Mouse (Mus musculus) CH12.LX (cell line): ENCODE data around the gene Prkag2. TPM values are rescaled to one million over a fixed set of nuclear protein-coding genes. Genes with fewer than 3 reads are reported as not detected.

ENCODE experiments used
- DNase-seq: peaks from one replicate; pipeline ENCODE4 v3.0.0-alpha.2; 2013; ENCODE audit errors: extremely low read depth
- H3K27ac ChIP-seq: 2 replicates; pipeline ENCODE4 v1.5.1; 2012; ENCODE audit warnings: low read depth, mild to moderate bottlenecking, control low read depth, moderate library complexity; ENCODE audit not compliant: insufficient read depth
- H3K27me3 ChIP-seq: replicated peaks from 2 replicates; pipeline ENCODE3; 2012; ENCODE audit warnings: inconsistent platforms
- H3K36me3 ChIP-seq, 2 experiments: replicated peaks in 1 of 2; 2 replicates each; pipeline versions ENCODE3 to v1.6.1; 2012; ENCODE audit warnings: inconsistent platforms in 1 of 2, low read length in 1 of 2, mild to moderate bottlenecking in 1 of 2, mixed read lengths in 1 of 2, moderate library complexity in 1 of 2; ENCODE audit not compliant: control insufficient read depth in 1 of 2, insufficient read depth in 1 of 2
- H3K4me1 ChIP-seq, 2 experiments: 2 replicates each; pipeline ENCODE4 v1.6.1; 2012; ENCODE audit warnings: inconsistent platforms in 1 of 2, moderate library complexity in 1 of 2; ENCODE audit not compliant: insufficient read depth in 2 of 2, control insufficient read depth in 1 of 2
- H3K4me2 ChIP-seq: 2 replicates; pipeline ENCODE4 v1.6.1; 2012; ENCODE audit warnings: low read depth, mild to moderate bottlenecking, control low read depth; ENCODE audit not compliant: poor library complexity, insufficient read depth, severe bottlenecking
- H3K4me3 ChIP-seq, 3 experiments: fragments of 150-350 bp in 1 of 3; sonication (generic) in 1 of 3; replicated peaks in 1 of 3; 2 replicates each; pipeline versions ENCODE3 to v1.5.1; 2011 to 2012; ENCODE audit warnings: low read depth in 2 of 3, low read length in 2 of 3, mild to moderate bottlenecking in 2 of 3, moderate library complexity in 2 of 3, control low read depth in 1 of 3, improper control_type of control experiment in 1 of 3, inconsistent platforms in 1 of 3, mixed read lengths in 1 of 3; ENCODE audit not compliant: poor library complexity in 1 of 3
- H3K79me2 ChIP-seq: replicated peaks from 2 replicates; pipeline ENCODE4 v1.6.1; 2012; ENCODE audit warnings: mild to moderate bottlenecking, moderate library complexity; ENCODE audit not compliant: control insufficient read depth, poor library complexity, insufficient read depth, severe bottlenecking; ENCODE audit errors: extremely low read depth
- H3K9ac ChIP-seq: 2 replicates; pipeline ENCODE4 v1.6.1; 2012; ENCODE audit warnings: low read depth, mild to moderate bottlenecking, control low read depth, moderate library complexity; ENCODE audit not compliant: insufficient read depth
- H3K9me3 ChIP-seq: replicated peaks from 2 replicates; pipeline ENCODE3; 2012; ENCODE audit warnings: low read length, inconsistent platforms, mixed read lengths
- CHD1 ChIP-seq: IDR thresholded peaks from 2 replicates; pipeline ENCODE4 v1.6.1; 2012; ENCODE audit warnings: low read depth, low read length, improper control_type of control experiment, inconsistent platforms
- CHD2 ChIP-seq: IDR thresholded peaks from 2 replicates; pipeline ENCODE4 v1.6.1; 2011; ENCODE audit warnings: low read length, improper control_type of control experiment
- CTCF ChIP-seq, 2 experiments: IDR thresholded peaks in 1 of 2; conservative IDR thresholded peaks in 1 of 2; 2 replicates each; pipeline ENCODE4 v1.5.1; 2011 to 2012; ENCODE audit warnings: low read depth in 2 of 2, low read length in 2 of 2, improper control_type of control experiment in 1 of 2, inconsistent platforms in 1 of 2, mild to moderate bottlenecking in 1 of 2, moderate library complexity in 1 of 2
- E2F4 ChIP-seq: IDR thresholded peaks from 2 replicates; pipeline ENCODE4 v1.6.1; 2011; ENCODE audit warnings: low read depth, low read length, improper control_type of control experiment; ENCODE audit not compliant: insufficient replicate concordance
- ELF1 ChIP-seq: IDR thresholded peaks from 2 replicates; pipeline ENCODE4 v1.6.1; 2014; ENCODE audit warnings: low read depth, mild to moderate bottlenecking, inconsistent platforms, low read length, improper control_type of control experiment
- GABPA ChIP-seq: IDR thresholded peaks from 2 replicates; pipeline ENCODE4 v1.6.1; 2012; ENCODE audit warnings: low read depth, low read length, improper control_type of control experiment, inconsistent platforms; ENCODE audit not compliant: insufficient replicate concordance
- HCFC1 ChIP-seq: IDR thresholded peaks from 2 replicates; pipeline ENCODE4 v1.6.1; 2012; ENCODE audit warnings: low read depth, mild to moderate bottlenecking, inconsistent platforms, low read length, improper control_type of control experiment
- IRF4 ChIP-seq: IDR thresholded peaks from 2 replicates; pipeline ENCODE4 v1.6.1; 2014; ENCODE audit warnings: low read depth, mild to moderate bottlenecking, inconsistent platforms, low read length, improper control_type of control experiment
- JUND ChIP-seq: conservative IDR thresholded peaks from 2 replicates; pipeline ENCODE4 v1.6.1; 2011; ENCODE audit warnings: low read depth, low read length, improper control_type of control experiment
- KAT2A ChIP-seq: IDR thresholded peaks from 2 replicates; pipeline ENCODE4 v1.6.1; 2012; ENCODE audit warnings: low read length, improper control_type of control experiment, inconsistent platforms; ENCODE audit not compliant: insufficient replicate concordance
- MAFK ChIP-seq: IDR thresholded peaks from 2 replicates; pipeline ENCODE4 v1.6.1; 2011; ENCODE audit warnings: low read length, improper control_type of control experiment; ENCODE audit not compliant: insufficient replicate concordance
- MAZ ChIP-seq: IDR thresholded peaks from 2 replicates; pipeline ENCODE4 v1.6.1; 2012; ENCODE audit warnings: low read depth, mild to moderate bottlenecking, inconsistent platforms, low read length, improper control_type of control experiment, moderate library complexity
- MEF2A ChIP-seq: IDR thresholded peaks from 2 replicates; pipeline ENCODE4 v1.6.1; 2014; ENCODE audit warnings: low read depth, mild to moderate bottlenecking, inconsistent platforms, low read length, improper control_type of control experiment, borderline replicate concordance
- MXI1 ChIP-seq: IDR thresholded peaks from 2 replicates; pipeline ENCODE4 v1.6.1; 2011; ENCODE audit warnings: mild to moderate bottlenecking, low read depth, low read length, improper control_type of control experiment
- MYC ChIP-seq: IDR thresholded peaks from 2 replicates; pipeline ENCODE4 v1.6.1; 2011; ENCODE audit warnings: low read depth, mild to moderate bottlenecking, improper control_type of control experiment, low read length
- NELFE ChIP-seq: IDR thresholded peaks from 2 replicates; pipeline ENCODE4 v1.6.1; 2011; ENCODE audit warnings: low read depth, low read length, improper control_type of control experiment
- NRF1 ChIP-seq: IDR thresholded peaks from 2 replicates; pipeline ENCODE4 v1.6.1; 2014; ENCODE audit warnings: low read depth, mild to moderate bottlenecking, inconsistent platforms, low read length, improper control_type of control experiment, moderate library complexity
- PAX5 ChIP-seq: IDR thresholded peaks from 2 replicates; pipeline ENCODE4 v1.6.1; 2012; ENCODE audit warnings: low read length, inconsistent platforms, mixed read lengths
- POLR2A ChIP-seq: IDR thresholded peaks from 2 replicates; pipeline ENCODE4 v1.6.1; 2011; ENCODE audit warnings: low read depth, mild to moderate bottlenecking, improper control_type of control experiment, low read length
- POLR2AphosphoS2 ChIP-seq: IDR thresholded peaks from 2 replicates; pipeline ENCODE4 v1.6.1; 2011; ENCODE audit warnings: low read depth, low read length, improper control_type of control experiment
- RAD21 ChIP-seq: IDR thresholded peaks from 2 replicates; pipeline ENCODE4 v1.6.1; 2011; ENCODE audit warnings: low read depth, mild to moderate bottlenecking, low read length, improper control_type of control experiment, moderate library complexity
- RCOR1 ChIP-seq: conservative IDR thresholded peaks from 2 replicates; pipeline ENCODE4 v1.6.1; 2012; ENCODE audit warnings: low read depth, mild to moderate bottlenecking, inconsistent platforms, low read length, improper control_type of control experiment
- SMC3 ChIP-seq: IDR thresholded peaks from 2 replicates; pipeline ENCODE4 v1.6.1; 2011; ENCODE audit warnings: low read depth, low read length, improper control_type of control experiment
- TCF12 ChIP-seq: IDR thresholded peaks from 2 replicates; pipeline ENCODE4 v1.6.1; 2014; ENCODE audit warnings: low read depth, mild to moderate bottlenecking, inconsistent platforms, low read length, improper control_type of control experiment
- USF1 ChIP-seq: IDR thresholded peaks from 2 replicates; pipeline ENCODE4 v1.6.1; 2014; ENCODE audit warnings: low read depth, mild to moderate bottlenecking, inconsistent platforms, low read length, improper control_type of control experiment
- USF2 ChIP-seq: conservative IDR thresholded peaks from 2 replicates; pipeline ENCODE4 v1.6.1; 2011; ENCODE audit warnings: low read depth, low read length, improper control_type of control experiment
- ZC3H11A ChIP-seq: IDR thresholded peaks from 2 replicates; pipeline ENCODE4 v1.6.1; 2012; ENCODE audit warnings: low read depth, mild to moderate bottlenecking, inconsistent platforms, low read length, improper control_type of control experiment
- ZMIZ1 ChIP-seq: IDR thresholded peaks from 2 replicates; pipeline ENCODE4 v1.6.1; 2012; ENCODE audit warnings: low read depth, mild to moderate bottlenecking, inconsistent platforms, low read length, improper control_type of control experiment
- ZNF384 ChIP-seq: IDR thresholded peaks from 2 replicates; pipeline ENCODE4 v1.6.1; 2012; ENCODE audit warnings: low read depth, low read length, improper control_type of control experiment, inconsistent platforms
- dilution Hi-C: fragments of 300-500 bp; cut with MboI; formaldehyde crosslinking; loops from 2 replicates; pipeline ENCODE4 v1.14.3; 2020; ENCODE audit warnings: low sequenced_read_pairs; ENCODE audit not compliant: extremely low pct_unique_long_range_greater_than_20kb, extremely low pct_ligation_motif_present
- in situ Hi-C: fragments of 300-500 bp; cut with MboI; formaldehyde crosslinking; loops from 3 replicates; pipeline ENCODE4 v1.14.3; 2019; ENCODE audit warnings: low sequenced_read_pairs, low pct_ligation_motif_present, low pct_unique_long_range_greater_than_20kb, mixed read lengths
- polyA plus RNA-seq: library from polyadenylated mRNA; unstranded; fragments of >175 nt; gene quantifications from 2 replicates; pipeline ENCODE4 v1.2.1, GENCODE M21; 2012; ENCODE audit warnings: low read depth; ENCODE audit not compliant: insufficient read length
- total RNA-seq, 2 experiments: library from RNA; depleted of rRNA; stranded (reverse); fragments of 300-350 nt in 1 of 2; fragments of >200 nt in 1 of 2; gene quantifications; 2 replicates each; pipeline ENCODE4 v1.2.3; 2012 to 2014

Prkag2 gene
- total and polyA plus RNA-seq, 3 experiments: 4.6 to 21.2 (median 8.8) TPM

DNA sequence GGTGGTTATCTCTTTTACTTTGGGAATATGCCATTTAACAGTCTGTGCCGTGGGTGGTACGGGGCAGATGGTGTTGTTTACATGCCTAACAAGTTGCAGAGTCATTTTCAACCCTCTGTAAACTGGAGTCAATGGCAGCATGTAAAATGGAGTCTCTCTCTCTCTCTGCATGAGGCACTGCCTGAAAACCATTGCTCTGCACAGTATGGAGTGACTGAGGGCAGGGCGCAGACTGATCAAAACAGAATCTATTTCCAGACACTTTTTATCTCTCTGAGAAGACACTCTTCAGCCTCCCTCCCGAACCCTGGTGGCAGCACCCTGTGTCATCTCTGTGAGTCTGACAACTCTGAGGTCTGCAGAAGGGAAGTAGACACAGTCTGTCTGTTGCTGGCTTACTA is 69.0 kb downstream of the Prkag2 start:
- in situ Hi-C loops: no loop called here
- DNase-seq: no peak
- Histone ChIP-seq H3K4me1 (no peaks in the 10 kb centered on the region), H3K9ac (no peak overlapping the region), H3K9me3 (no peaks in the 10 kb centered on the region), H3K27ac (no peak overlapping the region), H3K4me3 (no peak overlapping the region), H3K36me3 (no peaks in the 10 kb centered on the region), H3K4me2 (no peak overlapping the region), H3K27me3 (no peaks in the 10 kb centered on the region), H3K79me2 (no peaks in the 10 kb centered on the region)
- dilution Hi-C loops: no loop called here
- TF ChIP-seq MAFK: no peak
- no peak for TF ChIP-seq KAT2A
- TF ChIP-seq NRF1: no peak
- no peak for TF ChIP-seq IRF4
- TF ChIP-seq ZC3H11A: no peak
- no peak for TF ChIP-seq CHD2
- TF ChIP-seq HCFC1: no peak
- TF ChIP-seq SMC3: no peak
- TF ChIP-seq ELF1: no peak
- no peak for TF ChIP-seq RCOR1
- no peak for TF ChIP-seq ZNF384
- no peak for TF ChIP-seq JUND
- no peak for TF ChIP-seq POLR2A
- no peak for TF ChIP-seq MAZ
- no peak for TF ChIP-seq MYC
- no peak for TF ChIP-seq E2F4

DNA sequence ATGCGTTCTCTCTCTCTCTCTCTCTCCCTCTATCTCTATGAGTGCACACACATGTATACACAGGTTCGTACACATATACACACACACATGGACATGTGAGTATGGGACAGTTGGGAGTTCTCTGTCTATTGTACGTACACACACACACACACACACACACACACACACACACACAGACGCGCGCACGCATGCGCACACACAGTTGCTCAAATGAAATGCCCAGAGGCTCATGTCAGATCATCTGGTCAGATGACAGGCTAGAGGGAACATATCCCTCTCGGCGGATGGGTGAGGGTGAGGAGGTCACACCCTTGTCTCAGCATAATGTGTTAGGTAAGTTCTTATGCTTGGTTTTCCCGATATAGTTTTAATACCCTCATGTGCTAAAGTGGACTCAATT is 69.4 kb downstream of the Prkag2 start:
- no peak for TF ChIP-seq MAFK
- TF ChIP-seq CHD1: no peak
- TF ChIP-seq KAT2A: no peak
- TF ChIP-seq USF2: no peak
- no peak for TF ChIP-seq MEF2A
- TF ChIP-seq TCF12: no peak
- no peak for TF ChIP-seq GABPA
- TF ChIP-seq ZMIZ1: no peak
- TF ChIP-seq CTCF (conservative IDR thresholded peaks at IDR 0.05 in 1 of 2, IDR thresholded peaks at IDR 0.05 in 1 of 2; ENCODE audit: low read depth in 2 of 2, low read length in 2 of 2): no peak
- TF ChIP-seq POLR2AphosphoS2: no peak
- TF ChIP-seq RAD21: no peak
- TF ChIP-seq RCOR1: no peak
- no peak for TF ChIP-seq PAX5
- TF ChIP-seq NELFE: no peak
- TF ChIP-seq POLR2A: no peak
- TF ChIP-seq MYC: no peak
- TF ChIP-seq MAZ: no peak
- no peak for TF ChIP-seq MXI1
- no peak for TF ChIP-seq USF1
- no peak for TF ChIP-seq IRF4
- H3K9me3 ChIP-seq: no peaks in the 10 kb centered on the region
- peaks cover 0 to 1% of the 10 kb centered on the region in 2 experiments for H3K36me3 ChIP-seq
- no peaks in the 10 kb centered on the region for H3K27me3 ChIP-seq
- dilution Hi-C loops: no loop called here
- H3K79me2 ChIP-seq: no peaks in the 10 kb centered on the region
- in situ Hi-C loops: no loop called here
- peaks cover 0 to under 1% of the 10 kb centered on the region in 2 experiments; a peak in 1 of 4 replicates for H3K4me1 ChIP-seq
- no peak overlapping the region for H3K4me3 ChIP-seq
- no peak overlapping the region for H3K27ac ChIP-seq
- no peak overlapping the region for H3K4me2 ChIP-seq
- no peak overlapping the region for H3K9ac ChIP-seq
- no peak for DNase-seq
